8 mouse cellular contexts compared by ENCODE assay signal in genomic region chr9:102716481-102717163, GRCm38 (mm10). TPM values are rescaled to one million over a fixed set of nuclear protein-coding genes. Genes with fewer than 3 reads are reported as not detected.
DNase-seq lines count a peak whose midpoint lies in the region; TF ChIP-seq lines count a peak whose summit lies in the region.

Gene Amotl2 (plus strand): TSS chr9:102716672.

- 18% methylated on average over 22 of the region's 22 CpGs for WGBS in liver, adult 2 months

- H3K4me1 ChIP-seq in liver, adult 2 months (ENCODE audit: control insufficient read depth, insufficient read depth, low read length), result peaks cover 18% of the 10 kb centered on the region
- peaks cover 4% of the 10 kb centered on the region; the same call in 1 of the 2 replicates for H3K4me1 ChIP-seq in bone marrow macrophage, adult 2 months (ENCODE audit: control insufficient read depth, insufficient read depth, low read length)

- H3K36me3 ChIP-seq in liver, adult 2 months (ENCODE audit: control insufficient read depth, insufficient read depth, low read length), result peaks cover 8% of the 10 kb centered on the region; the same call in 1 of the 2 replicates
- H3K36me3 ChIP-seq in myocyte (ENCODE audit: control insufficient read depth, insufficient read depth), result peaks cover 11% of the 10 kb centered on the region

- TF ChIP-seq POLR2A in liver, adult 2 months (IDR thresholded peaks at IDR 0.05; ENCODE audit: extremely low read depth, insufficient read depth, low read length), result no peak
- no peak for TF ChIP-seq POLR2A in bone marrow macrophage, adult 2 months (IDR thresholded peaks at IDR 0.05; ENCODE audit: borderline replicate concordance, low read depth, low read length)
- TF ChIP-seq POLR2A in myocyte (IDR thresholded peaks at IDR 0.05; ENCODE audit: insufficient read length, low read depth), result no peak

- peak within 1 kb of the TSS; percentile 88 for H3ac ChIP-seq in myocyte (ENCODE audit: control insufficient read depth, insufficient read length)

- peaks cover 29% of the 10 kb centered on the region for H3K79me2 ChIP-seq in liver, adult 2 months (ENCODE audit: control insufficient read depth, insufficient read depth, low read length)
- H3K79me2 ChIP-seq in myocyte (ENCODE audit: control insufficient read depth, insufficient read depth), result peaks cover 39% of the 10 kb centered on the region

- peak within 1 kb of the TSS; percentile 75 for H3K9ac ChIP-seq in liver, adult 2 months (ENCODE audit: low read depth, low read length)

- no peaks in the 10 kb centered on the region for H3K27me3 ChIP-seq in liver, adult 2 months (ENCODE audit: control insufficient read depth, insufficient read depth, low read length)
- no peaks in the 10 kb centered on the region for H3K27me3 ChIP-seq in myocyte (ENCODE audit: control insufficient read depth, insufficient read depth, insufficient read length)

- no peak for DNase-seq in liver, adult 2 months (ENCODE audit: extremely low read depth, low read depth, low spot score)
- DNase-seq in liver, result no peak
- no peak for DNase-seq in heart, adult 8-10 months (ENCODE audit: low spot score)
- no peak for DNase-seq in layer of hippocampus, postnatal 25 days (ENCODE audit: extremely low spot score in 1 of 2, low spot score in 1 of 2)
- no peak for DNase-seq in cerebellum, postnatal 4 days (ENCODE audit: low spot score in 2 of 2)
- DNase-seq in thymus, postnatal 10 days (ENCODE audit: low spot score in 2 of 2), result no peak

- peak within 1 kb of the TSS; percentile 92 for H3K27ac ChIP-seq in liver, adult 2 months (replicated peaks; ENCODE audit: insufficient read depth, low read depth, low read length)
- H3K27ac ChIP-seq in bone marrow macrophage, adult 2 months (ENCODE audit: insufficient read depth, low read depth, low read length), result no peak within 1 kb of the TSS

- H3K4me2 ChIP-seq in myocyte (ENCODE audit: low read depth), result peak within 1 kb of the TSS; percentile 94

- TF ChIP-seq CTCF in liver, adult 2 months (IDR thresholded peaks at IDR 0.05; ENCODE audit: low read depth, low read length), result no peak
- TF ChIP-seq CTCF in bone marrow macrophage, adult 2 months (IDR thresholded peaks at IDR 0.05; ENCODE audit: low read depth, low read length), result no peak

- peak within 1 kb of the TSS; percentile 68 for H3K4me3 ChIP-seq in liver, adult 2 months (ENCODE audit: insufficient read depth, low read depth, low read length)
- H3K4me3 ChIP-seq in bone marrow macrophage, adult 2 months (ENCODE audit: insufficient read depth, low read length), result peak within 1 kb of the TSS; percentile 54
- peak within 1 kb of the TSS; percentile 98 for H3K4me3 ChIP-seq in myocyte

TF ChIP-seq in myocyte, 11 proteins besides CTCF, POLR2A, EP300 and RAD21:
- no peak for TF ChIP-seq POLR2AphosphoS2 (IDR thresholded peaks at IDR 0.05; ENCODE audit: insufficient read length, low read depth)
- no peak for TF ChIP-seq MYOD1 (IDR thresholded peaks at IDR 0.05; ENCODE audit: control insufficient read depth in 1 of 3, insufficient read length in 2 of 3, low read depth in 2 of 3)
- TF ChIP-seq SRF (IDR thresholded peaks at IDR 0.05; ENCODE audit: control insufficient read depth, insufficient read length, low read depth), result no peak
- no peak for TF ChIP-seq MAX (IDR thresholded peaks at IDR 0.05; ENCODE audit: low read depth)
- no peak for TF ChIP-seq E2F4 (IDR thresholded peaks at IDR 0.05; ENCODE audit: insufficient read depth)
- TF ChIP-seq REST (IDR thresholded peaks at IDR 0.05; ENCODE audit: insufficient read depth, insufficient read length), result no peak
- no peak for TF ChIP-seq TCF3 (IDR thresholded peaks at IDR 0.05; ENCODE audit: insufficient read length, low read depth)
- no peak for TF ChIP-seq TCF12 (IDR thresholded peaks at IDR 0.05; ENCODE audit: insufficient read depth, poor library complexity, severe bottlenecking)
- TF ChIP-seq CEBPB (IDR thresholded peaks at IDR 0.05; ENCODE audit: insufficient read depth, poor library complexity, severe bottlenecking), result no peak

RNA-seq across cellular contexts. Expression of gene Amotl2, which starts in this region (rescaled TPM):
- 19.9 and 21.5 TPM in 2 replicates for total RNA-seq in liver, adult 2 months (2014; rRNA removed)
- polyA plus RNA-seq in liver, adult 2 months (2012; rRNA removed), result 9.2 and 14.0 TPM in 2 replicates
- polyA plus RNA-seq in bone marrow macrophage, adult 2 months (2012; ENCODE audit: insufficient read depth, insufficient read length, missing spikeins), result 0.31 and 1.2 TPM in 2 replicates
- total RNA-seq in heart, adult 8-10 months (2022), result 10 to 100 TPM; 56.7 to 80.1 (median 58.6) TPM
- total RNA-seq in layer of hippocampus, postnatal 25 days (2021), result 10 to 100 TPM; 19.1 to 24.1 TPM
- polyA plus RNA-seq in myocyte (2012; fragmentation: generic; extraction: Trizol), result 67.2 TPM
